Mouse (Mus musculus): ENCODE data around the gene Adgrg3. TPM values are rescaled to one million over a fixed set of nuclear protein-coding genes. Genes with fewer than 3 reads are reported as not detected.

Gene Adgrg3
- polyA plus RNA-seq, 1 experiment from 2014 or later = 3.1 TPM

DNA sequence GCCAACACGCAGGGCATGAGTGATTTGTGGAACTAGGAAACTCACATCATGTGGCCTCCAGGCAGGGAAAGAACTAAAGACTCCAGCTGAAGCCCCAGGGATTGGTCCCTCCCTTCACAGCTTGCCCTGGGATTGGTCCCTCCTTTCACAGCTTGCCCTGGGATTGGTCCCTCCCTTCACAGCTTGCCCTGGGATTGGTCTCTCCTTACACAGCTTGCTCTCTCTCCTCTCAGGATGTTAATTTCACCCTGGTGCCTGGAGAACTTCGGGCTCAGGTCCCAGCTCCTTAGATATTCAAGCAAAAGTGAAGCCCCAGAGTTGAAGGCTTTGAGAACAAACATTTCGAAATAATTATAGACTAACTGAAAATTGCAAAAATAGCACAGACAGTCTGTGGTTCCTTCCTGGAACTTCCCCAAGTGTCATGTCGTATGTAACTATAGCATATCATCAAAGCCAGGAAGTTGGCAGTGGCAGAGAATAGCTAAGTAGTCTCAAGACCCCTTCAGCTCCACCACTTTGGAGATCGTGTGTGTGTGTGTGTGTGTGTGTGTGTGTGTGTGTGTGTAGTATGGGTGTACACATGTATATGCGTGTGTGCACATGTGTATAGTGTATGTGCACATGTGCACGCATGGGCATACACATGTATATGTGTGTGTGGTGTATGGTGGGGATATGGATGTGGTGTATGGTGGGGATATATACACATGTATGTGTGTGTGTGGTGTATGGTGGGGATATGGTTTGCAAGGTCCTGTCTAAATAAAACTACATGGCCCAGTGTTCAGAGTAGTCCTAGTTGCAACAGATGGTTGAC lies 19.8 kb downstream of the Adgrg3 start:
- H3K9me3 ChIP-seq = no peaks in the 10 kb centered on the region
- H3K36me3 ChIP-seq = no peaks in the 10 kb centered on the region
- peak; percentile 83 for ATAC-seq (ENCODE audit: insufficient read depth, low FRiP score, low read depth)
- H3K27ac ChIP-seq = no peak overlapping the region
- H3K4me2 ChIP-seq = no peak overlapping the region
- no peaks in the 10 kb centered on the region for H3K4me1 ChIP-seq
- H3K9ac ChIP-seq = no peak overlapping the region
- no peaks in the 10 kb centered on the region for H3K27me3 ChIP-seq (replicated peaks)
- 59% methylated on average over 7 of the region's 7 CpGs for WGBS
- no peak overlapping the region for H3K4me3 ChIP-seq (replicated peaks)

DNA sequence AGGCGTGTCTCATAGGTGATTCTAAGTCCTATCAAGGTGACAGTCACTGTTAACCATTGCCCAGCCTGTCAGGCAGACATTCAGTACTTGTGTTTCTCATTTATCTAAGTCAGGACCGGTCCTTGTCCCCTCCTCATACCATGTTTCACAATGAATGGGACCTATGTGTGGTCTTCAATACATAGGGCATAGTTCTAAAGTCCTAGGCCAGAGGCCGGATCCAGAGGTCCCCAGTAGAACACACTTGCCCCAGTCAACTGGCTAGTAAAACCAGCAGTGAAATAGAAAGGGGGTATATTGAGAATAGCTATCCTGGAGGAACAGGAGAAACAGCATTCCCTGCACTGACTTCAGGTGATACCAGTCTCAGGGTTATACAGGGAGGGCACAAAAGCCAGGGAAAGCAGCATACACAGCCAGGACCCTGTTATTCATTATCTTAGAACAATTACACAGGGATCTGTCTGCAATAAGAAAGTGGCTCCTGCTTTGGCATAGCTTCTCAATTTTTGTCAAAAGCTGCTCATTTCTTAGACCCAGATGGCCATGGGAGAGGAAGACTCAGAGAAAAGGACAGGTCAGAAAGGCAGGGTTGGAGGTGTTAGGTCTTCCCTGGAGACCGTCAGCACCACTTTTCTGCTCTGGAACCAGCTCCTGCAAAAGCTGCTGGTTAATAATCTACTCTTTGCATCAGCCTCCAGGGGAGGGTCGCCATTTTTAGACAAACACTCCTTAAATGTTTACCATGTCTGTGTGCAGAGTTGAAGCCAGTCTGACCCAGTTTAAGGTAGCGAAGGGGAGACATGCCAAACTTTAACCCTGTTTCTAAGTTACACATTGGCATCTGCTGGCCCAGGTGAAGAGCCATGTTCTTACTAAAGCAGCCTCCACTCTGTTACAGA lies 24.6 kb downstream of the Adgrg3 start:
- Histone ChIP-seq H3K36me3 (no peaks in the 10 kb centered on the region), H3K4me2 (no peak overlapping the region), H3K27ac (peak overlapping the region; percentile 70), H3K9ac (no peak overlapping the region), H3K4me1 (no peaks in the 10 kb centered on the region; the same call in 1 of the 2 replicates), H3K9me3 (no peaks in the 10 kb centered on the region), H3K4me3 (replicated peaks) (no peak overlapping the region), H3K27me3 (replicated peaks) (no peaks in the 10 kb centered on the region)
- ATAC-seq (ENCODE audit: insufficient read depth, low FRiP score, low read depth) = peak; percentile 67
- 48% methylated on average over 6 of the region's 6 CpGs for WGBS

DNA sequence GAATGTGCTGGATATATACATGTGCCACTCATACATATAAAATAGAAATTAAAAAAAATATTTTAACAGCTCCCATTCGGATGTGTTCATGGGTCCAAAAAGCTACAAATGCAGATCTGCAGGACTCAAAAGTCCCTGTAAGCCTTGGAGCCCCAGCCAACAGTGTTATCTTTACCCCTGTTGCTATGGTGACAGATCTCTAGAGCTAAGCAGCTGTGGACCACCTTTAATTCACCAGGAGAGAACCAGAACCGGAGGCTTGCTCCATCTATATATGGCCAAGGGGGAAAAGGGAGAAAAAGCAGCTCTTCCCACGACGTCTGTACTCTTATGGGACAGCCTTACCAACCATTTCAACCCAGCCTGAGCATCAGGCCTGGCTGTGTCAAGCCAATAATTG lies 27.3 kb downstream of the Adgrg3 start:
- Histone ChIP-seq H3K4me3 (replicated peaks) (no peak overlapping the region), H3K27ac (no peak overlapping the region), H3K36me3 (no peaks in the 10 kb centered on the region), H3K27me3 (replicated peaks) (no peaks in the 10 kb centered on the region), H3K9me3 (no peaks in the 10 kb centered on the region), H3K9ac (no peak overlapping the region), H3K4me1 (no peaks in the 10 kb centered on the region; the same call in 1 of the 2 replicates), H3K4me2 (no peak overlapping the region)
- no peak for ATAC-seq (ENCODE audit: insufficient read depth, low FRiP score, low read depth)
- WGBS = 56% methylated on average over 4 of the region's 4 CpGs

DNA sequence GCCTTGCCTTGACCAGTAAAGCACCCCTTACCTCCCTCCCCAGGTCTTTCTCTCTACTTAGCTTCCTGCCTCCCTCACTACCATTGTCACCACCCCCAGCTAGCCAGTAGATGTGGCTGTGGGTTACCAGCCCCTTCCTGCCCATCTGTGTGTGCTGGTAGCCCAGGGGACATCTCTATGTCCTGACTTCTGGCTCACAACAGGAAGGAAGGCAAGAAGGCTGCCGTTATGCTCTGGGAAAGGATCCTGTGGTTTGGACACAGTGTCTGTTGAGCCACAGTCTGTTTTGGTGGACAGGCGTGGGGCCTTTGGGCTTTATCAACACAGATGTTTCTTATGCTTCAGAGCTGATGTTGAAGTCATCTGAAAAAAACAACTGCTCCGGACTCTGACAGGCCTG lies 29.5 kb downstream of the Adgrg3 start:
- H3K4me1 ChIP-seq = no peaks in the 10 kb centered on the region; the same call in 1 of the 2 replicates
- H3K4me2 ChIP-seq = no peak overlapping the region
- H3K4me3 ChIP-seq (replicated peaks) = no peak overlapping the region
- no peaks in the 10 kb centered on the region for H3K36me3 ChIP-seq
- H3K27me3 ChIP-seq (replicated peaks) = no peaks in the 10 kb centered on the region
- no peak overlapping the region for H3K9ac ChIP-seq
- 53% methylated on average over 3 of the region's 3 CpGs for WGBS
- no peak for ATAC-seq (ENCODE audit: insufficient read depth, low FRiP score, low read depth)
- H3K9me3 ChIP-seq = no peaks in the 10 kb centered on the region
- no peak overlapping the region for H3K27ac ChIP-seq

DNA sequence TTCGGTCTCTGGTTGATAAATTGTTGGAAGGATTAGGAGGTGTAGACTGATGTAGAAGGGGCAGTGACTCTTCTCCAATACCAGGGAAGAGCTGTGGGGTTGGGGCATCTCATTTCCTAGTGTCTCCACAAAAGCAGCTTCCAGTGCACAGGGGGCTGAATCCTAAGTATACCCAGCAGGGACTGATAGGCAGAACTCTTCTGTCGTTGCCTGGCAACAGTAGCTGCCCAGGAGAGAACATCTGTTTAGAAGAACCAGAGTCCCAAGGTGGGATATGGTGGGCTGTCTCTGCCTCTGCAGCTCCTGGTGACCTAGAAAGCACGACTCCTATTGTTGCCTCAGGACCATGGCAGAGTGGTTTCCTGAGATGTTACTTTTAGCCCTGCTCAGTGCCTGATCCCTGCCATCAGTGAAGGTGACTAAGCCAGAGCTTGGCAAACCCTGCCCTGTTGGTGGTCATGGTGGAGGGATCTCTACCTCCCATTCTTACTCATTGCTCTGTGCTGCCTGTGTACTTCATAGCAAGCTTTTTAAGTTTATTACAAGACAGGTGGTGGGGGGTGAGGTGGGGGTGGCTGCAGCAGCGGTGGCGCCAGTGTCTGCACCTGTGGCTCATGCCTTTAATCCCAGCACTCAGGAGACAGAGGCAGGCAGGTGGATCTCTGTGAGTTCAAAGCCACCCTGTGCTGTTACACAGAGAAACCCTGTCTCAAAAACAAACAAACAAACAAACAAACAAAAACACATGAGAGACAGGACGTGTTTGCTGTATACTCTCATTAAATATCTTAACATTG lies 30.6 kb downstream of the Adgrg3 start:
- H3K4me1 ChIP-seq = no peaks in the 10 kb centered on the region; the same call in 1 of the 2 replicates
- 59% methylated on average over 6 of the region's 6 CpGs for WGBS
- no peak for ATAC-seq (ENCODE audit: insufficient read depth, low FRiP score, low read depth)
- no peak overlapping the region for H3K4me3 ChIP-seq (replicated peaks)
- no peak overlapping the region for H3K27ac ChIP-seq
- no peaks in the 10 kb centered on the region for H3K27me3 ChIP-seq (replicated peaks)
- no peaks in the 10 kb centered on the region for H3K36me3 ChIP-seq
- no peak overlapping the region for H3K9ac ChIP-seq
- H3K9me3 ChIP-seq = no peaks in the 10 kb centered on the region
- no peak overlapping the region for H3K4me2 ChIP-seq

DNA sequence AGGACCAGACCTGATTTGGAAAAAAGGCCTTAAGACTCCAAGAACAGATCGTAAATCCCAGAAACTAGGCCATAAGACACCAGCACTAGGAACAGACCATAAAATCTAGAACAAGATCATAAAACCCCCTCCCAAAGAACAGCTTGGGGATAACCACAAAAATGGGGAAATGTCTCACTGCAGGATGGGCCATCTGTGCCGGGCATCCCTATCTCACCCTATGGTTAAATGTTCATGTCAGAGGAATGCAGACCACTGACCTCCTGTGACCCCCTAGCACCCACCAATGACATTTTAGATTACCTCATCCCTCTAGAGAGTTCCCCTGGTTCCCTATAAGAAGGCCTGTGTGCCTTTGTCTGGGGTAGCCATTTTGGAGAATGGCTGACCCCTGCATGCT lies 32.1 kb downstream of the Adgrg3 start:
- Histone ChIP-seq H3K4me2 (no peak overlapping the region), H3K4me1 (no peaks in the 10 kb centered on the region; the same call in 1 of the 2 replicates), H3K9me3 (no peaks in the 10 kb centered on the region), H3K9ac (no peak overlapping the region), H3K27ac (no peak overlapping the region), H3K36me3 (no peaks in the 10 kb centered on the region), H3K27me3 (replicated peaks) (no peaks in the 10 kb centered on the region), H3K4me3 (replicated peaks) (no peak overlapping the region)
- 58% methylated on average over 2 of the region's 2 CpGs for WGBS
- ATAC-seq (ENCODE audit: insufficient read depth, low FRiP score, low read depth) = no peak

DNA sequence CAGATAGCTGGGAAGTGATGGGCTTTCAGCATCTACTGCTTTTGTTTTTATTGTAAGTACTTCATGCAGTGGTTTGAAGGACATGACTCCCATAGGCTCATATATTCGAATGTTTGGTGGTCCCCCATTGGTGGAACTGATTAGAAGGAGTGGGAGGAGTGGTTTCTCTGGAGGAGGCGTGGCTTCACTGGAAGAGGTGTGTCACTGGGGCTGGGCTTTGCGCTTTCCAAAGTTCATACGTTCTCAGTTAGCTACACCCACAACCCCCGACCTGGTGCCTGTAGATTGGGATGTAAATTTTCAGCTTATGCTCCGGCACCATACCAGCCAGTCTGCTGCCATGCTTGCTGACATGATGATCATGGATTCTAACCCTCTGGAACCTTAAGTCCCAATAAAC lies 36.9 kb downstream of the Adgrg3 start:
- Histone ChIP-seq H3K4me1 (no peaks in the 10 kb centered on the region), H3K4me2 (no peak overlapping the region), H3K4me3 (replicated peaks) (no peak overlapping the region), H3K27me3 (replicated peaks) (no peaks in the 10 kb centered on the region), H3K9ac (no peak overlapping the region), H3K27ac (no peak overlapping the region), H3K9me3 (no peaks in the 10 kb centered on the region), H3K36me3 (no peaks in the 10 kb centered on the region)
- WGBS = 50% methylated on average over 6 of the region's 6 CpGs
- no peak for ATAC-seq (ENCODE audit: insufficient read depth, low FRiP score, low read depth)

DNA sequence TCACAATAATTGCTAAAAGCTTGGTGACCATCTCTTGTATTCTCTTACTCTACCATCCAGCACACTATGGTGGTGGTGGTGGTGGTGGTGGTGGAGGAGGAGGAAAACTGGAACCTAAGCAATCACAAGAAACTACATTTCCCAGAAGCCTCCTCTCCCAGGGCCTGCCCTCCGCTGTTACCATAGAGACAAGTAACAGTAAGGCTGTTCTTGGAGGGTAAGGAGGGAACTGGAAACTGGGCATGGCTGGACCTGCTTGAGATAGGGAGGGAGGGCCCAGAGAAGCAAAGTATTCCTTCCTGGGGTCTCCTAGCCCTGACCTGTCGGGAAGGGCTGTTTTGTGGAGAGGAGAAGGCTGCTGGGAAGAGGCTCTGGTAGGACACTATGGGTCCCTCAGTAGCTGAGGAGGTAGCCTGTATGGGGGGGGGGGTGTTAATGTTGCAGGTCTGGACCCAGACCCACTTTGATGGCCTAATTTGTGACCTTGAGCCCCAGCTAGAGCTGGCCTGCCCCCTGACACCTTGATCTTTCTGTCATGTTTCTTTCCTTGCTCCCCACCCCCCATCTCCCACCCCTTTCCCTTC lies 37.5 kb downstream of the Adgrg3 start, which contains the start of gene Drc7:
TSS of gene Drc7 (plus strand) at position 177 of the 584 bp plus-strand sequence.
- WGBS = 19% methylated on average over 2 of the region's 2 CpGs
- ATAC-seq (ENCODE audit: insufficient read depth, low FRiP score, low read depth) = peak; percentile 49

DNA sequence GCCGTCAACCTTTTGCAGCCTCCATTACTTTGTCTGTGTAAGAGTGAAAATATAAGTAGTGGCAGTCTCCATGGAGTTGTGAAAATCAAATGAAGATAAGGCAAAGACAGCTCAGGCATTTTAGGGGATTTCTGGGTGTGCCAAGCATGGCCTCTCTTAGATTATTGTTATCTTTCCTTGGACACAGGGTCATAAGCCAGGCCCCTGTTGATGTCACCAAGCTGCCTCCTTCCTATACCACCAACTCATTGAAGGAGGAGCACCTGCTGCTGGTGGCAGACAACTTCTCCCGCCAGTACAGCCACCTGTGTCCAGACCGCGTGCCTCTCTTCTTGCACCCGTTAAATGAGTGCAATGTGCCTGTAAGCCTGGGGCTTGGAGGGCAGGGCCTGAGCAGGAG lies 38.9 kb downstream of the Adgrg3 start:
- H3K9me3 ChIP-seq = no peaks in the 10 kb centered on the region
- no peak overlapping the region for H3K9ac ChIP-seq
- no peak overlapping the region for H3K4me3 ChIP-seq (replicated peaks)
- H3K36me3 ChIP-seq = no peaks in the 10 kb centered on the region
- no peaks in the 10 kb centered on the region for H3K4me1 ChIP-seq
- no peak overlapping the region for H3K27ac ChIP-seq
- ATAC-seq (ENCODE audit: insufficient read depth, low FRiP score, low read depth) = peak; percentile 32; the same call in 1 of the 2 replicates
- 79% methylated on average over 5 of the region's 5 CpGs for WGBS
- H3K27me3 ChIP-seq (replicated peaks) = no peaks in the 10 kb centered on the region
- no peak overlapping the region for H3K4me2 ChIP-seq

More for the DNA sequence above, 37.5 kb downstream of the Adgrg3 start, which contains the start of gene Drc7:
- no peaks in the 10 kb centered on the region for H3K9me3 ChIP-seq
- H3K36me3 ChIP-seq = no peaks in the 10 kb centered on the region
- no peak within 1 kb of the TSS for H3K4me2 ChIP-seq
- no peak within 1 kb of the TSS for H3K9ac ChIP-seq
- H3K4me3 ChIP-seq (replicated peaks) = no peak within 1 kb of the TSS
- no peak within 1 kb of the TSS for H3K27ac ChIP-seq
- H3K4me1 ChIP-seq = no peaks in the 10 kb centered on the region
- H3K27me3 ChIP-seq (replicated peaks) = no peaks in the 10 kb centered on the region

DNA sequence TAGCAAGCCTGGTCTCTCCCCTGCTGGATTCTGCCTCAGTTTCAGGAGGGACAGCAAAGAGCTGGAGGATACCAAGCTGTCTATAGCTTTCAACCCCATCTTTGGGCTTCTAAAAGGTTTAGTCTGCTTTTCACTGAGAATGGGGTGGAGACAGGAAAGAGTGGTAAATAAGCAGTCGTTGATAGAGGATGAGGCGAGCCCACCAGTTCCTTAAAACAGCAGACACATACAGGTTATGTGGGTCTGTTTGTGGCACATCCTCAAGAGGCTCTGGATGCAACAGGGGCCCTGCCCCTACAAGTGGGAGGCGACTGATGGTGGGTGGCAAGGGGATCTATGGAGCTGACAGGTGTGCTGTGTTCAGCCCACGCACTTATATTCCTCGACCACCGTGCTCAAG lies 41.2 kb downstream of the Adgrg3 start:
- 74% methylated on average over 6 of the region's 6 CpGs for WGBS
- H3K4me2 ChIP-seq = no peak overlapping the region
- H3K4me1 ChIP-seq = no peaks in the 10 kb centered on the region
- H3K9me3 ChIP-seq = no peaks in the 10 kb centered on the region
- H3K4me3 ChIP-seq (replicated peaks) = no peak overlapping the region
- no peaks in the 10 kb centered on the region for H3K36me3 ChIP-seq
- no peak for ATAC-seq (ENCODE audit: insufficient read depth, low FRiP score, low read depth)
- no peak overlapping the region for H3K9ac ChIP-seq
- H3K27ac ChIP-seq = no peak overlapping the region
- no peaks in the 10 kb centered on the region for H3K27me3 ChIP-seq (replicated peaks)

DNA sequence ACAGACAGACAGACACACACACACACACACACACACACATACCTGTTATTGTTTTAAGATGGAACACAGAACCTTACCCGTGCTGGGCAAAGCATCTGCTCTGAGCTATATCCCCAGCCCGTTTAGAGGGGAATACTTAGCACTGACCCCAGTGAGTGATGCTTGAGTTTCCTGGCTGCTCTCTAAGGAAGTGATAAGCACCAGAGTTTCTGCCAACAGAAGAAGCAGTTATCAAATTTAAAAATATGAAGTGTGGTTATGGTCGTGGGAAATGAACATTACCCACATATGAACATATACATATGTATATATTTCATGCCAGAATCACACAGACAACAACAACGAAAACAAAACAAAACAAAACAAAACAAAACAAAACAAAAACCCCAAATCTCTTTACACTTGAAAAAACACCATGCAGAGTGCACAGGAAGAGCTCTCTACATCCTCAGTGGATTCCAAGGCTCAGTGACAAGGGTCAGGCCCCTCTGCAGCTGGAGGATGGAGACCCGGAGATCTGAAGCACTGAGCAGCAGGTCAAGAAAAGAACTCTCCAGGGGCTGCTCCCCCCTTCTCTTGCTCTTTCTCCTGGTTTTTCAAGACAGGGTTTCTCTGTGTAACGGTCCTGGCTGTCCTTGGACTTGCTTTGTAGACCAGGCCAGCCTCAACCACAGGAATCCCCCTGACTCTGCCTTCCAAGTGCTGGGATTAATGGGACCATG lies 42.5 kb downstream of the Adgrg3 start:
- no peaks in the 10 kb centered on the region for H3K4me1 ChIP-seq

More for the DNA sequence above, 42.5 kb downstream of the Adgrg3 start:
- H3K4me2 ChIP-seq = no peak overlapping the region
- H3K9ac ChIP-seq = no peak overlapping the region
- H3K36me3 ChIP-seq = no peaks in the 10 kb centered on the region
- WGBS = 58% methylated on average over 6 of the region's 6 CpGs
- no peaks in the 10 kb centered on the region for H3K27me3 ChIP-seq (replicated peaks)
- no peak overlapping the region for H3K27ac ChIP-seq
- no peak overlapping the region for H3K4me3 ChIP-seq (replicated peaks)
- no peak for ATAC-seq (ENCODE audit: insufficient read depth, low FRiP score, low read depth)
- H3K9me3 ChIP-seq = no peaks in the 10 kb centered on the region

All from stomach, embryonic 15.5 days (tissue).